Mouse (Mus musculus): Measurements from ENCODE around the gene Gtpbp4. TPM values are rescaled to one million over a fixed set of nuclear protein-coding genes. Genes with fewer than 3 reads are reported as not detected.
"Not testable (repeated sequence)": the region's sequence is repeated elsewhere in the genome, so short reads cannot be mapped to it uniquely, and the experiment has no call there.

Gene Gtpbp4
- polyA plus RNA-seq, 1 experiment from 2014 or later = 87.9 TPM

- H3K4me1 ChIP-seq; H3K27ac ChIP-seq; H3K36me3 ChIP-seq; H3K4me3 ChIP-seq; DNase-seq (ENCODE audit: low spot score); H3K9me3 ChIP-seq; H3K27me3 ChIP-seq (ENCODE audit: insufficient read depth, poor library complexity, severe bottlenecking): not testable (repeated sequence)
- WGBS = 54% methylated on average over 3 of the region's 3 CpGs
Measured at GRCm38 (mm10) chr13:8961128-8961888, 34.6 kb downstream of the Gtpbp4 start.

- DNase-seq (ENCODE audit: low spot score); H3K9me3 ChIP-seq; H3K36me3 ChIP-seq: not testable (repeated sequence)
Measured at GRCm38 (mm10) chr13:8959554-8959953, 36.3 kb downstream of the Gtpbp4 start.

GRCm38 (mm10) chr13:8959058-8959457 is 36.8 kb downstream of the Gtpbp4 start:
- WGBS = 75% methylated on average over 1 of the region's 5 CpGs
- not testable (repeated sequence) for H3K27ac ChIP-seq

More at GRCm38 (mm10) chr13:8959554-8959953, 36.3 kb downstream of the Gtpbp4 start:
- not testable (repeated sequence) for H3K27ac ChIP-seq; H3K4me1 ChIP-seq; H3K27me3 ChIP-seq (ENCODE audit: insufficient read depth, poor library complexity, severe bottlenecking); H3K4me3 ChIP-seq
- WGBS = 73% methylated on average over 5 of the region's 6 CpGs

GRCm38 (mm10) chr13:8956873-8957272 is 39.0 kb downstream of the Gtpbp4 start:
- no CpG with 5 or more reads among the region's 5 CpGs for WGBS
- H3K9me3 ChIP-seq = not testable (repeated sequence)

More at GRCm38 (mm10) chr13:8959058-8959457, 36.8 kb downstream of the Gtpbp4 start:
- H3K4me3 ChIP-seq; H3K27me3 ChIP-seq (ENCODE audit: insufficient read depth, poor library complexity, severe bottlenecking); DNase-seq (ENCODE audit: low spot score); H3K4me1 ChIP-seq; H3K36me3 ChIP-seq; H3K9me3 ChIP-seq: not testable (repeated sequence)

GRCm38 (mm10) chr13:8955127-8955526 is 40.8 kb downstream of the Gtpbp4 start:
- DNase-seq (ENCODE audit: low spot score); H3K9me3 ChIP-seq; H3K36me3 ChIP-seq; H3K4me3 ChIP-seq; H3K4me1 ChIP-seq; H3K27ac ChIP-seq; H3K27me3 ChIP-seq (ENCODE audit: insufficient read depth, poor library complexity, severe bottlenecking): not testable (repeated sequence)
- WGBS = 81% methylated on average over 2 of the region's 2 CpGs

More at GRCm38 (mm10) chr13:8956873-8957272, 39.0 kb downstream of the Gtpbp4 start:
- not testable (repeated sequence) for H3K27me3 ChIP-seq (ENCODE audit: insufficient read depth, poor library complexity, severe bottlenecking); H3K27ac ChIP-seq; H3K4me1 ChIP-seq; DNase-seq (ENCODE audit: low spot score); H3K36me3 ChIP-seq; H3K4me3 ChIP-seq

- H3K27ac ChIP-seq; H3K9me3 ChIP-seq; H3K36me3 ChIP-seq; H3K4me1 ChIP-seq; DNase-seq (ENCODE audit: low spot score); H3K27me3 ChIP-seq (ENCODE audit: insufficient read depth, poor library complexity, severe bottlenecking); H3K4me3 ChIP-seq: not testable (repeated sequence)
Measured at GRCm38 (mm10) chr13:8952563-8952962, 43.3 kb downstream of the Gtpbp4 start, which contains the start of gene Idi2. Idi2 (plus strand) TSS chr13:8952863.

- H3K27me3 ChIP-seq (ENCODE audit: insufficient read depth, poor library complexity, severe bottlenecking); H3K27ac ChIP-seq; H3K9me3 ChIP-seq; H3K4me3 ChIP-seq; DNase-seq (ENCODE audit: low spot score); H3K4me1 ChIP-seq; H3K36me3 ChIP-seq: not testable (repeated sequence)
Measured at GRCm38 (mm10) chr13:8948131-8948530, 47.8 kb downstream of the Gtpbp4 start, which contains the start of gene Gm9745. Gm9745 (minus strand) TSS chr13:8948231.

- not testable (repeated sequence) for H3K4me3 ChIP-seq; H3K27me3 ChIP-seq (ENCODE audit: insufficient read depth, poor library complexity, severe bottlenecking); DNase-seq (ENCODE audit: low spot score); H3K9me3 ChIP-seq; H3K27ac ChIP-seq; H3K36me3 ChIP-seq; H3K4me1 ChIP-seq
- WGBS = no CpG with 5 or more reads among the region's 5 CpGs
Measured at GRCm38 (mm10) chr13:8943828-8944227, 52.1 kb downstream of the Gtpbp4 start.

- not testable (repeated sequence) for H3K27ac ChIP-seq, H3K4me3 ChIP-seq
Measured at GRCm38 (mm10) chr13:8941701-8942100, 54.2 kb downstream of the Gtpbp4 start.

GRCm38 (mm10) chr13:8941110-8941509 is 54.8 kb downstream of the Gtpbp4 start:
- H3K27ac ChIP-seq; H3K4me3 ChIP-seq; H3K9me3 ChIP-seq; DNase-seq (ENCODE audit: low spot score); H3K4me1 ChIP-seq; H3K27me3 ChIP-seq (ENCODE audit: insufficient read depth, poor library complexity, severe bottlenecking); H3K36me3 ChIP-seq: not testable (repeated sequence)
- WGBS = 79% methylated on average over 4 of the region's 4 CpGs

More at GRCm38 (mm10) chr13:8941701-8942100, 54.2 kb downstream of the Gtpbp4 start:
- H3K9me3 ChIP-seq; H3K27me3 ChIP-seq (ENCODE audit: insufficient read depth, poor library complexity, severe bottlenecking); H3K4me1 ChIP-seq; H3K36me3 ChIP-seq; DNase-seq (ENCODE audit: low spot score): not testable (repeated sequence)
- 33% methylated on average over 1 of the region's 5 CpGs for WGBS

- not testable (repeated sequence) for H3K4me1 ChIP-seq
- WGBS = 73% methylated on average over 6 of the region's 6 CpGs
Measured at GRCm38 (mm10) chr13:8937611-8938140, 58.2 kb downstream of the Gtpbp4 start.

GRCm38 (mm10) chr13:8933499-8933898 is 62.4 kb downstream of the Gtpbp4 start:
- 42% methylated on average over 2 of the region's 2 CpGs for WGBS
- DNase-seq (ENCODE audit: low spot score) = no peak

More at GRCm38 (mm10) chr13:8937611-8938140, 58.2 kb downstream of the Gtpbp4 start:
- not testable (repeated sequence) for DNase-seq (ENCODE audit: low spot score); H3K9me3 ChIP-seq; H3K27me3 ChIP-seq (ENCODE audit: insufficient read depth, poor library complexity, severe bottlenecking); H3K27ac ChIP-seq; H3K4me3 ChIP-seq; H3K36me3 ChIP-seq

More at GRCm38 (mm10) chr13:8933499-8933898, 62.4 kb downstream of the Gtpbp4 start:
- no peak overlapping the region for H3K27ac ChIP-seq
- H3K4me1 ChIP-seq = no peaks in the 10 kb centered on the region
- no peaks in the 10 kb centered on the region for H3K27me3 ChIP-seq (ENCODE audit: insufficient read depth, poor library complexity, severe bottlenecking)
- no peak overlapping the region for H3K4me3 ChIP-seq
- H3K36me3 ChIP-seq = no peaks in the 10 kb centered on the region
- H3K9me3 ChIP-seq = no peaks in the 10 kb centered on the region

Measured in heart, embryonic 10.5 days (tissue).